Mouse (Mus musculus) effector memory CD4-positive, alpha-beta T cell, adult 7 months (primary cell): ENCODE measurements around the gene Ppef2. TPM values are rescaled to one million over a fixed set of nuclear protein-coding genes. Genes with fewer than 3 reads are reported as not detected.

Experiments
- polyA plus RNA-seq: library from polyadenylated mRNA; unstranded; fragments of 100-300 nt; shearing (Covaris generic); gene quantifications from one replicate; pipeline ENCODE4 v1.2.1, GENCODE M21; 2017

Gene Ppef2
- 0.17 TPM for polyA plus RNA-seq

GRCm38 (mm10) chr5:92256218-92256617 lies at the start of gene Ppef2:
Ppef2 (minus strand) TSS chr5:92256278.

DNA sequence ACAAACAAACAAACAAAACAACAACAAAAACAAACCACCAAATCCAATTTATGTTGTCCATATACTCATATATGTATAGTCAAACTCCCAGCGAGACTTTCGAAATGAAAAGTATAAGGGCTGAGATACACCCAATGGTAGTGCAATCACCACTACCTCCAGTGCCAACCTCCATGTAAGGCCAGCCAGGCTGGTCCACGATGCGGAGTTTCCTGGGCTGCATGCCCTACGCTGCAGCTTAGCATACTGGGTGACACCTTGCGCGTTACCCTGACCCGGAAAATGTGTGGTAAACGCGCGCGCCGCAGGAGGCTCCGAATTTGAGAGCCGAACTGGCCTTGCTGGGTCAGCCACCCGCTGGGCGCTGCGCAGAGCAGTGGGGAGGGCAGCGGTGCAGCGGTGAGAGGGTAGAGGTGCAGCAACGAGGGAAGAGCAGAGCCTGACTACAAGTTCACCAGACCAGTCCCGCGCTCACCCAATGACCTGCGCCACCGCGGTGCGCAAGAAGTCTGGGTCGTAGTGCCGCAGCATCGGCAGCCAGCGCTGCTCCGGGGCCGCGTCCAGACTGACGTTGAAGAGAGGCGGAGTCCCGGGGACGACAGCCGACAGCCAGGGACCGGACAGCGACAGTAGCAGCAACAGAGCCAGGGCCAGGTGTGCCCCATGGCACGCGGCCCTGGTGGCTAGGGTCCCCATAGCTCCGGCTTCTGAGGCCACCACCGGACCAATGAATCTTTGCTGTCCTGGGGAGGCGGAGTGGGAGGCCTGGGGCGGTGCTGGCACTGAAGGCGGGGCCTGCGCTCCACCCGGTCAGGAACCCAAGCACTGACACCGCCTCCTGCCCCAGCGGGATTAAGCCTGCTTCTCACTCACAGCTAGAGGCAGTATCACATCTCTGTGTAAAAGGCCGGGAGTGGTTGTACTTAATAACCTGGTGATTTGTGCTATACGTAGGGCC lies 21.6 kb upstream of the Ppef2 start, which contains the start of gene Naaa:
Naaa (minus strand) TSS at position 734 of the 958 bp plus-strand sequence.

GRCm38 (mm10) chr5:92215308-92215707 lies 40.8 kb downstream of the Ppef2 start, which contains the start of gene U90926:
U90926 (minus strand) TSS chr5:92215408.

Other genes starting within 250 kb of the Ppef2 start
- 3.8 TPM for gene Cdkl2, start 212.4 kb downstream of the Ppef2 start, polyA plus RNA-seq
- 191 TPM for gene G3bp2, start 172.6 kb downstream of the Ppef2 start, polyA plus RNA-seq
- 44.1 TPM for gene Uso1, start 118.3 kb downstream of the Ppef2 start, polyA plus RNA-seq
- not detected for gene U90926, start 40.9 kb downstream of the Ppef2 start, polyA plus RNA-seq
- 15.2 TPM for gene Naaa, start 21.9 kb upstream of the Ppef2 start, polyA plus RNA-seq
- gene Sdad1, start 54.2 kb upstream of the Ppef2 start, polyA plus RNA-seq = 51.3 TPM
- gene Cxcl9, start 71.8 kb upstream of the Ppef2 start, polyA plus RNA-seq = not detected
- 2.8 TPM for gene Art3, start 75.5 kb upstream of the Ppef2 start, polyA plus RNA-seq
- gene Cxcl10, start 92.6 kb upstream of the Ppef2 start, polyA plus RNA-seq = 88.8 TPM
- gene Nup54, start 178.9 kb upstream of the Ppef2 start, polyA plus RNA-seq = 44.4 TPM